In genomic region chr5:67238303-67238702, GRCm38 (mm10) we compare ENCODE assay signal across 11 mouse cellular contexts. TPM values are rescaled to one million over a fixed set of nuclear protein-coding genes. Genes with fewer than 3 reads are reported as not detected.
DNase-seq lines count a peak whose midpoint lies in the region; TF ChIP-seq lines count a peak whose summit lies in the region.
"Had no signal": no experiment of that assay in that cellular context is flagged by ENCODE, and none has a peak within 500 bp of the region (broad histone marks: within the 10 kb centered on the region; RNA-seq: fewer than 3 reads in every experiment).

No protein-coding gene starts in this region.

- intact Hi-C loops in heart, adult 2 months (cut with DNase I): no loop called here

- TF ChIP-seq EP300 in heart, adult 2 months (IDR thresholded peaks at IDR 0.05; ENCODE audit: insufficient read depth, low read depth, low read length): no peak

- peak; percentile 81 for TF ChIP-seq CTCF in heart, adult 2 months (IDR thresholded peaks at IDR 0.05)

- no peak overlapping the region for H3K9ac ChIP-seq in heart, adult 2 months (ENCODE audit: low read depth, low read length)
- H3K9ac ChIP-seq: lung, embryonic 15.5 days; neural tube, embryonic 13.5 days had no signal

- no peak for DNase-seq in heart, adult 2 months
- DNase-seq in heart, adult 18-20 months: no peak
- DNase-seq in lung, postnatal 25 days (ENCODE audit: low spot score): peak; percentile 16
- DNase-seq in lung, adult 18-20 months: no peak
- peak; percentile 49 for DNase-seq in MN1 (ENCODE audit: low spot score)
- DNase-seq in naive thymus-derived CD4-positive, alpha-beta T cell, adult 2 months (ENCODE audit: low read depth): peak; percentile 65
- DNase-seq in thymus, postnatal 14 days: no peak
- DNase-seq: layer of hippocampus, adult 9-11 months; spleen, adult 18-20 months had no signal

- no peaks in the 10 kb centered on the region for H3K36me3 ChIP-seq in heart, adult 2 months (ENCODE audit: control insufficient read depth, insufficient read depth, low read length)
- H3K36me3 ChIP-seq: lung, embryonic 15.5 days; neural tube, embryonic 13.5 days had no signal

- 8% methylated on average over 1 of the region's 1 CpGs for WGBS in heart, adult 2 months

- H3K27ac ChIP-seq in heart, adult 2 months: no peak overlapping the region
- H3K27ac ChIP-seq: lung, embryonic 15.5 days; neural tube, embryonic 13.5 days had no signal

- no peak overlapping the region for H3K4me3 ChIP-seq in heart, adult 2 months
- H3K4me3 ChIP-seq: lung, embryonic 15.5 days; neural tube, embryonic 13.5 days had no signal

- H3K4me1 ChIP-seq in heart, adult 2 months (ENCODE audit: control insufficient read depth, insufficient read depth, low read length): no peaks in the 10 kb centered on the region
- H3K4me1 ChIP-seq: lung, embryonic 15.5 days; neural tube, embryonic 13.5 days had no signal

- TF ChIP-seq POLR2A in heart, adult 2 months (IDR thresholded peaks at IDR 0.05; ENCODE audit: insufficient read depth, low read depth, low read length): no peak

- H3K79me2 ChIP-seq in heart, adult 2 months (replicated peaks; ENCODE audit: control insufficient read depth, insufficient read depth, low read length): no peaks in the 10 kb centered on the region

- 0 out of 2 replicates have a peak, but pooled peaks cover 4% of the 10 kb centered on the region for H3K27me3 ChIP-seq in heart, adult 2 months (ENCODE audit: control insufficient read depth, insufficient read depth, low read length)

RNA-seq across cellular contexts. Expression of gene Tmem33, which starts 22.1 kb away (rescaled TPM):
- 10 to 100 TPM; 55.9 to 59.3 TPM for total RNA-seq in heart, adult 2 months (2021)
- 54.9 and 88.1 TPM in 2 replicates for polyA plus RNA-seq in heart, adult 2 months (2012; rRNA removed)
- 10 to 100 TPM; 58.0 to 62.0 TPM for total RNA-seq in heart, adult 18-20 months (2021)

Comparison
In these comparisons a context has a peak if more than half of its experiments do, and no peak if none do; other contexts are left out.
1. DNase-seq: peak in lung, postnatal 25 days (single experiment), MN1 (single experiment) and naive thymus-derived CD4-positive, alpha-beta T cell, adult 2 months (single experiment); none in heart, adult 2 months (0 of 2), heart, adult 18-20 months (0 of 2), lung, adult 18-20 months (0 of 2) and thymus, postnatal 14 days (single experiment).